Mouse (Mus musculus) testis, postnatal 14 days (tissue): ENCODE measurements at regions not wholly inside any gene's neighbourhood (a gene's known extent, or its start where the extent isn't known, plus 50 kb on each side); places are given as distances from the start of the nearest gene placed in this dataset.

ENCODE experiments used
- DNase-seq: peaks from one replicate; pipeline ENCODE4 v3.0.0; 2021; ENCODE audit warnings: low spot score

- no peak for DNase-seq
Observed at GRCm38 (mm10) chr3:149220958-149221357, 230.6 kb upstream of the Adgrl2 start.

DNA sequence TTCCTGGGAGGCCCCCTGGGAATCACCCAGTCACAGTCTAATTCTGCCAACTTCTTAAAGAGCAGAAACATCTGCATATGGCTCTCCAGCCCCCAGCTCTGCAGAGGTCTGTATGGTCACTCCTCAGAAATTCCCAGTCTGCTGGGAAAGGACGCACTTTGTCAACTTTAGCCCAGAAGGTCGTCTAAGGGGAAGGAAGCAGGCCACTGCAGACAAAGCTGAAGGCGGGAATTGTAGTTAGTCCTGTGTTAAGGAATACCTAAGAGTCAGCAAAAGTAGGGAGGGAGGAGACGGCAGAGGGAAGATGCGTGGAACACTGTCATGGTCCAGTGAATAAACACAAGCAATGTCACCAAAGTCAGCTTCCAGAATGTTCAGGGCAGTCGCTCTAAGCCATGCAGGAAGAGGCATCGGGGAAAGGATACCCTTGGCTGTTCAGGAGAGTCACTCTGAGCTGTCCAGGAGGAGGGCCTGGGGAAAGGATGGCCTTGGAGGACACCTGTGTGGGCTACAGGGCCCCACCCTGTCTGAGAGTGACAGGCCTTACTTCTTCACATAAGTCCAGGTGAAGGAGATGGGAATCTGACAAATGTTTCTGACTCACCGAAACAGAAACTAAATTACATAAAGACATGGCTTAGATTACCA, 230.1 kb upstream of the Adgrl2 start:
- DNase-seq = no peak

- DNase-seq = no peak
Observed at GRCm38 (mm10) chr3:149219381-149220303, 229.3 kb upstream of the Adgrl2 start.

DNA sequence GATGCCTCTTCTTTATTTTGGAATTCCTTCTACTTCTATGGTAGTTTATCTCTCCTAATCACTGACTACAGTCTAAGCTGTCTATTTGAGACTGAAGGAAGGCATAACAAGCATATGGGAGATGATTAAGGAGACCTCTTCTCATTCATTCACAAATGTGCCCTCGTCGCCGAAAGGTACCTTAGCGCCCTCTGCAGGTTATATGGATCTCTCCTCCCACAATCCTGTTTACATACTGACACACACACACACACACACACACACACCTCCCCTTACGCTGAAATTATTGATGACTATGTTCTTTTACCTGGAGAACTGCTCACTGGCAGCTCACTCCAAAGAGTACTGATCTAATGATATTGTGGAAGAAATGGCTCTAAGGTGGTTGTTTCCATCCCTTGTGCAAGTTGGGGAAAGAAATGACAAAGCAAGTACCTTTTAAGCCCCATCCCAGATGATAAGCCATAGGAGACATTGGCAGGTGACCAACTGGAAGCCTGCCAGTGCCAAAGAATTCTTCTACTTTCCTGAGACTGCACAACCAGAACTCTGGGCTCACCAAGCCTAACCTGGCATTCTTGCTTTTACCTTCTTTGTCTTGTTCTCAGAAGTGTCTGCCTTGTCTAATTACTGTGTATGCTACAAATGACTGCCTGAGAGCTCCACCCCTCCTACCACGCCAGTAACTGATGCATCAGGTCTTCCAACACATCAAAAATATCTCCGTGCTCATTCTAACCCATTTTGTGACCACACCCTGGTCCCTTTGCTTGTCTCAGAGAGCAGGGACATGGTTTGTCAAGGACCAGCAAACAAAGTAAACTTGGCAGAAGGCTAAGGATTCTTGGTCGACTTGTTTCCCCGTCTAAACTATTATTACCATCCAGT, 227.8 kb upstream of the Adgrl2 start:
- DNase-seq = no peak

DNA sequence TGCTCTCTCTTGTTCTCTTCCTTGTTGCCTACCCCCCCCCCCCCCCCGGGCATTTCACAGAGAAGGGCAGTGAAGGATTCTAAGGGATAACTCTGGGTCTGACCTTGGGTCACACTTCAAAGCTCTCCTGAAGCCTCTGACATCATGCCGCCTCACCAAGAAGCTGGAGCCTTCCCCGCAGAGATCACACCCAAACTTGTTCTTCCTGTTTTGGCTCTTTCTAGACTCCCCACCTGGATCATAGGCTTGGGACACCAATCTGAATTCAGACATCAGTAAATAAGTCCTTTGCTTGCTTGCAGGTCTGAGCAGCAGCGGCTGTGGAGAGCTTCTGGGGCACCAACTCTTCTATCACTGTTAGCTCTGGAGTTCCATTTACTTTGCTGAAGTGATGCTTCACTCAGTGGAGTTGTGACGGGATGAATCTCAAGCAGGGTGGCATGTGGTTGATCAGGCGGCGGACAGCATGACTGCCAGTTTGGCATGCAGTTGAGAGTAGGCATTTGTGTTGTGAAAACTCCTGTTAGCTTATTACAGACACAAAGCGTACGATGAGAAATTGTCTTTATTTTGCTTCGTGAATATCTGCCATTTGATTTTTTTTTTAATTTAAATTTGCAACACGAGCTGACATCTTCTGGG, 226.5 kb upstream of the Adgrl2 start:
- DNase-seq = no peak

DNA sequence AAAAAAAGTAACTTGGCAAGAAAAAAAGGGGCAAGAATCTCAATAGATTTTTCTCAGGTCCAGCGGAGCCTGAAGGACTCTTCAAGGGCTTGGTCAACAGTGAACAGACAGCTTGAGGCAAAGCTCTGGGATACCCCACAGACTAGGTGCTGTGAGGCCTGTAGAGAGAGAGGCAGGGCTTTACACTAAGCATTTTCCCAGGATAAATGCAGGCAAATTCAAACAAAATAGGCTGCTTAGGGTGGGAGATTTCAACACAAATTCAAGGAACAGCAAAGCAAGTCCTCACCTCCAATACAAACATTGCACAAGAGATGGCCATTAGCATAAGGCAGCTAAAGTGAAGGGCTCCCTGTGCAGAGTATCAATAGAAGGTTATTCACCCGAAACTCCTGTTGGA, 225.3 kb upstream of the Adgrl2 start:
- no peak for DNase-seq

DNA sequence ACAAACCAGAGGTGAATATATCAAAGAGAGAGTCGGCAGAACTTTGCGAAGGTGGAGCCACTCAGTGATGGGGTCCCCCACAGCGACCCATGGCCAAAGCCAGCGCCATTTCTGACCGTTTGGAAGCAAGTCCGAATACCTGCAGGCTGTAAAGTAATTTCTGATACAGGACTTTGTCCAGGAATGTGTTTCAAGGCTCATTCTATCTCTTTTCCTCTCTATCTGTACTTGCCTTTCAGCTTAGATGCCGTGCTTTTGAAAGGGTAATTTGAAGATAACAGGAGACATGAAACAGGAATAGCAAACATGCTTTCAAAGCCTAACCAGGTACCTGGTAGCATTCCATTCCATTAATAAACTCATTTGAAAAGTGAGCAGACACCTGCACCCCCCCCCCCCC, 221.6 kb upstream of the Adgrl2 start:
- DNase-seq = no peak

GRCm38 (mm10) chr3:149209260-149209659, 218.9 kb upstream of the Adgrl2 start:
- no peak for DNase-seq

DNA sequence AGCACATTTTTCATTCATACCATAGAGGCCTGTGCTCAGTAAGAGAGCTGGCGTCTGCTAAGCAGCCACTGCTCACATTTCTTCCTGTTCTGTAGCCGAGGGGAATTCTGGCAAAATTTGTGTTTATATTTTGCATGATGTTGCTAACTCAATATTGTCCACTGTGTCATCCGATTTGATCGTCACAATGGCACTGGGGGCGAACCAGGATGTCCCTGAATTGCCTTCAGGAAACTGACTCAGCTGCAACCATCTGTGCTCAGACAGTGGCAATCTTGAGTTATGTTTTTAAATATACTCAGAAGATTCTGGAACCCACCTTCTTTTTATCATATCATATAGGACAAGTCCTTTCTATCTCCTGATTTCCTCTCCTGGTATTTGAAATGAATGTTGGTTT, 213.1 kb upstream of the Adgrl2 start:
- no peak for DNase-seq

GRCm38 (mm10) chr3:149196477-149197185, 206.3 kb upstream of the Adgrl2 start:
- DNase-seq = no peak

GRCm38 (mm10) chr3:149190856-149191576, 200.7 kb upstream of the Adgrl2 start:
- no peak for DNase-seq

DNA sequence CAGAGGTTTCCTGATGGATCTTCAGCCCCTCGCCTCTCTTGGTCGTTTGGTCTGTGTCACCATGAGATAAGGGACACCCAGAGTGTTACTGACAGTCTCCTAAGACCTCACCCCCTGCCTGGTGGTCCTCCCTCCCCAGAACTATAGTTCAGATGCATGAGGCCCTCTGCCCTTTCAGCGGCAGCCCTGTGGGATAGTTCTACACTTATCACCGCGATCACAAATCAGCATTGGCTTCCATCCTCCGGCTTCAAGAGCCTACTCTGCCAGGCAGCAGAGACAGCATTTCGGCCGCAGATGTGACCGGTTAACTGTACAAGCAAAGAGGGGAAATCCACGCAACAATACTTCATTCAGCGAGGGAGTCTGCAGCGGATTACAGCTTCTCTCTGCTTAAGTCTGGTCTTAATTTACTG, 193.8 kb upstream of the Adgrl2 start:
- DNase-seq = no peak

GRCm38 (mm10) chr3:149182095-149182494, 191.7 kb upstream of the Adgrl2 start:
- no peak for DNase-seq

- no peak for DNase-seq
Observed at GRCm38 (mm10) chr3:149180129-149180528, 189.8 kb upstream of the Adgrl2 start.

- DNase-seq = no peak
Observed at GRCm38 (mm10) chr3:149179486-149180116, 189.2 kb upstream of the Adgrl2 start.

DNA sequence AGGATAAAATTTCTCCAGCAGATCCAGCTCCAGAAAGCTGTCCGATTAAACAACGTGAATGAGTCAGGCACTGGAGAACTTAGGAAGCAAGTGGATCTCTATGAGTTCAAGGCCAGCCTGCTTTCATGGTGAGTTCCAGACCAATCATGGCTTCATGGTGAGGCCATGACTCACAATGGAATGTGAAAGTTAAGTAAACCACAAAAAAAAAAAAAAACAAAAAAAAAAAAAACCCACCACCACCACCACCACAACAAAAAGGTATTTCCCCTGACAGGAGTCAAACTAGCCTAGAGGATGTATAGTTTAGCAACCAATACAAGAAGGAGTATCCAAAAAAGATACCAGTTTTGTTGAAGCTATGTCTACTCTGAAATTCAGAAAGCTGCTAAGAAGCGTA, 188.5 kb upstream of the Adgrl2 start:
- no peak for DNase-seq

DNA sequence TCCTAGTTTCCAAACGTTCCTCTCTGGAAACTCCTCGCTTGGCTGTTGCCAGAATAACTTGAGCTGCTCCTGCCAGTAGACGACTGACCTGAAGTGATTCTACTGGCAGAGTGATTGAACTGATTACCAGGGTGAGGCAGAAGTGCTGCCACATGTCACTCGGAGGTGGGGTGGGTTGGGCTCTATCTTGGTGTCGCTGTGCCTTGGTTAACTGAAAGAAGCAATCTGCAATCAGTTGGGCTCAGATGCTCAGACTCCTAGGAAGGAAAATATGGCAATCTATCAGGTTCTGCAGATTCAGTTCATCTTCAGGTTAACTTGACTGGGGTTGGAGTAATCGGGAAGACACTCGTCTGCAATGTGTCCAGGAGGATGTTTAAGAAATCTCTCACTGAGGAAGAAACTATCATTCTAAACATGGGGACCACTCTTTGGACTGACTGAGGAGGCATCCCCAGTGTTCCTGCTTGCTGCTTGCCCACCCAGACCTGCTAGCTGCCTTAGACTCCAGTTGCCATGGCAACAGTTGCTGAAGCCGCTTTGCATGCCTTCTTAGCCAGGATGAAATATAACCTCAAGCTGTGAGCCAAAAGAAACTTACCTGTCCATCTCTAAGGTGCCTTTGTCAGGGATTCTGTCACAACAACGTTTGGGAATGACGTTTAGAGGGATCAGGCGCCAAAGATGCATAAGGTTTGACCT, 184.5 kb upstream of the Adgrl2 start:
- DNase-seq = no peak

DNA sequence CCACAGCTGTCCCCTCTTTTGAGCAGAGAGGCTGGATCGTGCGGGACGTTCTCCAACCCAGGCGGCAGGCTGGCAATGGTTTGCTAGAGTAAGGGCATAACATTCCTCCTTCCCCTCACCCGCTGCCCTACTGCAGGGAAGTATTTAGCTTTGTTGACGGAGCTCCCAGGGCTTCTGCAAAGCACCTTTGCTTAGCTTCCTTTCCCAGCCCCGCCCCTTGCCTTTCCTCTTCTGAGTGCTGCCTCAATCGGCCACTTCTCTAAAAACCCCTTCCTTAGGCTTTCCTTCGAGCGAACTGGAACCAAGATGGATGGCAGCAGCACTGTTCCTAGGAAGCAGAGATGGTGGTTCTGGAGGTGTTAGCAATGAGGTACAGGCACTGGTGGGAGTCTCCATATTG, 183.2 kb upstream of the Adgrl2 start:
- DNase-seq = no peak

- no peak for DNase-seq
Observed at GRCm38 (mm10) chr3:149171766-149172165, 181.4 kb upstream of the Adgrl2 start.

DNA sequence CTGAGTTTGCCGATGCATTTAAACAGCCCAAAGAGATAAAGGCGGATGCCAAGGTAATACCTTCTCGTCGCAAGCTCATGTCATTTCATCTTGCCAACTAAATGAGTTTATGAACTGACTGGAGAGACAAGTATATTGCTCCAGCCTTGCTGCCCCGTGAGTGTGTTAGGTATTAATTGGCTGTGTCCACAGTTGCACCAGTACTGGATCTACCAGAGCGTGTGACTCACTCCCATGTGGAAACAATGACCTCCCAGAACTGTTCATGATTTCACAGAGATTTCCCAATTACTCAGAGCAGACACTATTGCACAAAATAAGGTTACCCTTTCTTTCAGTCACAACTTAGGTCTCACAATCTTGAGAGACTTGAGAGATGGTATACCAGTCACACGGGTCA, 179.8 kb upstream of the Adgrl2 start:
- DNase-seq = no peak
